Mouse (Mus musculus) neural tube, embryonic 13.5 days (tissue): ENCODE measurements at regions not wholly inside any gene's neighbourhood (a gene's known extent, or its start where the extent isn't known, plus 50 kb on each side); places are given as distances from the start of the nearest gene placed in this dataset.

Experiments used
- ATAC-seq: fragments of 200-750 bp; cut with Nextera tagmentation; 2 replicates; pipeline ENCODE4 v1.8.0; 2017; ENCODE audit warnings: low read depth, mild to moderate bottlenecking, moderate TSS enrichment, moderate library complexity
- H3K27ac ChIP-seq: fragments of 300-500 bp; sonication (generic); replicated peaks from 2 replicates; pipeline ENCODE4 v1.5.1; 2015; ENCODE audit warnings: moderate library complexity, mild to moderate bottlenecking, inconsistent platforms
- H3K27me3 ChIP-seq: fragments of 300-500 bp; sonication (generic); 2 replicates; pipeline ENCODE4 v1.6.1; 2015; ENCODE audit warnings: mild to moderate bottlenecking, inconsistent platforms
- H3K36me3 ChIP-seq: fragments of 300-500 bp; sonication (generic); 2 replicates; pipeline ENCODE4 v1.6.1; 2015; ENCODE audit warnings: mild to moderate bottlenecking, inconsistent platforms
- H3K4me1 ChIP-seq: fragments of 300-500 bp; sonication (generic); replicated peaks from 2 replicates; pipeline ENCODE4 v1.6.1; 2015; ENCODE audit warnings: inconsistent platforms
- H3K4me2 ChIP-seq: fragments of 300-500 bp; sonication (generic); 2 replicates; pipeline ENCODE4 v1.6.1; 2015; ENCODE audit warnings: inconsistent platforms, mild to moderate bottlenecking, moderate library complexity
- H3K4me3 ChIP-seq: fragments of 300-500 bp; sonication (generic); 2 replicates; pipeline ENCODE4 v1.5.1; 2015; ENCODE audit warnings: mild to moderate bottlenecking, inconsistent platforms
- H3K9ac ChIP-seq: fragments of 300-500 bp; sonication (generic); 2 replicates; pipeline ENCODE4 v1.6.1; 2015; ENCODE audit warnings: moderate library complexity, mild to moderate bottlenecking, inconsistent platforms
- H3K9me3 ChIP-seq: fragments of 300-500 bp; sonication (generic); 2 replicates; pipeline ENCODE4 v1.6.1; 2016; ENCODE audit warnings: inconsistent platforms
- WGBS: fragments of 180-500 bp; shearing (Covaris S2); methylation state at CpG from one replicate; pipeline ENCODE4 v1.1.7; 2015; 5-methylcytosine and 5-hydroxymethylcytosine counted together

- no peak overlapping the region for H3K9ac ChIP-seq
- H3K27me3 ChIP-seq, result no peaks in the 10 kb centered on the region
- H3K36me3 ChIP-seq, result no peaks in the 10 kb centered on the region
- no peak overlapping the region for H3K4me3 ChIP-seq
- no peak for ATAC-seq
- 89% methylated on average over 21 of the region's 21 CpGs for WGBS
- H3K9me3 ChIP-seq, result no peaks in the 10 kb centered on the region
- H3K27ac ChIP-seq, result no peak overlapping the region
- no peaks in the 10 kb centered on the region for H3K4me1 ChIP-seq
- no peak overlapping the region for H3K4me2 ChIP-seq
Observed at GRCm38 (mm10) chr15:62218346-62219080, 1295.7 kb upstream of the A1bg start.

- Histone ChIP-seq H3K36me3 (no peaks in the 10 kb centered on the region), H3K4me2 (no peak overlapping the region), H3K27me3 (no peaks in the 10 kb centered on the region), H3K27ac (no peak overlapping the region), H3K4me1 (no peaks in the 10 kb centered on the region), H3K9me3 (no peaks in the 10 kb centered on the region), H3K9ac (no peak overlapping the region), H3K4me3 (no peak overlapping the region)
- WGBS, result 49% methylated on average over 8 of the region's 8 CpGs
- no peak for ATAC-seq
Observed at GRCm38 (mm10) chr15:62216688-62217477, 1294.1 kb upstream of the A1bg start.

- no peak overlapping the region for H3K4me2 ChIP-seq
- H3K4me3 ChIP-seq, result no peak overlapping the region
- no peaks in the 10 kb centered on the region for H3K9me3 ChIP-seq
- no peaks in the 10 kb centered on the region for H3K27me3 ChIP-seq
- no peaks in the 10 kb centered on the region for H3K4me1 ChIP-seq
- H3K36me3 ChIP-seq, result no peaks in the 10 kb centered on the region
- 66% methylated on average over 8 of the region's 8 CpGs for WGBS
- H3K27ac ChIP-seq, result no peak overlapping the region
- no peak overlapping the region for H3K9ac ChIP-seq
- no peak for ATAC-seq
Observed at GRCm38 (mm10) chr15:62215616-62216398, 1293.0 kb upstream of the A1bg start.

GRCm38 (mm10) chr15:62214300-62214699 lies 1291.5 kb upstream of the A1bg start:
- Histone ChIP-seq H3K36me3 (no peaks in the 10 kb centered on the region), H3K27ac (no peak overlapping the region), H3K4me1 (no peaks in the 10 kb centered on the region), H3K9ac (no peak overlapping the region), H3K27me3 (no peaks in the 10 kb centered on the region), H3K4me3 (no peak overlapping the region), H3K9me3 (no peaks in the 10 kb centered on the region), H3K4me2 (no peak overlapping the region)
- WGBS, result 98% methylated on average over 4 of the region's 4 CpGs
- ATAC-seq, result no peak

DNA sequence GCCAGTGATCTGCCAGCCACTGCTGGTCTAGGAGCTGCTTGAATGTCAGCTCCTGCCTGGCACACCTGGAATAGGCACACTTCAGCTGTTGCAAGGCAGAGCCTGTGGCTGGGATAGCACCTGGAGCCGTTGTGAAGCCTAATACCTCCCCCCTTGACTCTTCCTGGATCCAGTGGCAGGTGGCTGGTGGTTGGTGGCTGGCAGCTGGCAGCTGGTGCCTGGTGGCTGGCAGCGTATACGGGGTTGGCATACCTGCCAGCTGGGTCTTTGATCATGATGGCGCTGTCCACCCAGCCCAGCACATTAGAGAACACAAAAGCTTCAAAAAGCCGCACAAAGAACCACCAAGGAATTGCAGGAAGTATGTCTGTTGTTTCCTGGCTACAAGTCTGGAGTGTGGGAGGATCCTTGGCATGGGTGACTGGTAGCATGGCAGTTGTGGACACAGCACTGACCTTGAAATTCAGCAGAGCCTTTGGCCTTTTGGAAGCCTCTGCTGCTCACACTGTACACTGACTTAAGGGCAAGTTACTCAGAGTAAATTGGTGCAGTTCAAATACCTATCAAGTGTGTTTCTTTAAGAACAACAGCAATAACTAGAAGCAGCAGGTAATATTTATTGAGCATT lies 1289.6 kb upstream of the A1bg start:
- Histone ChIP-seq H3K27ac (no peak overlapping the region), H3K9ac (no peak overlapping the region), H3K4me2 (no peak overlapping the region), H3K27me3 (no peaks in the 10 kb centered on the region), H3K4me1 (no peaks in the 10 kb centered on the region), H3K4me3 (no peak overlapping the region), H3K9me3 (no peaks in the 10 kb centered on the region), H3K36me3 (no peaks in the 10 kb centered on the region)
- ATAC-seq, result no peak
- WGBS, result 80% methylated on average over 5 of the region's 5 CpGs

GRCm38 (mm10) chr15:62209881-62210481 lies 1287.2 kb upstream of the A1bg start:
- no peaks in the 10 kb centered on the region for H3K9me3 ChIP-seq
- no peak overlapping the region for H3K4me2 ChIP-seq
- no peak overlapping the region for H3K27ac ChIP-seq
- H3K4me3 ChIP-seq, result no peak overlapping the region
- WGBS, result 66% methylated on average over 5 of the region's 5 CpGs
- no peak for ATAC-seq
- H3K4me1 ChIP-seq, result no peaks in the 10 kb centered on the region
- H3K27me3 ChIP-seq, result no peaks in the 10 kb centered on the region
- H3K36me3 ChIP-seq, result no peaks in the 10 kb centered on the region
- no peak overlapping the region for H3K9ac ChIP-seq

DNA sequence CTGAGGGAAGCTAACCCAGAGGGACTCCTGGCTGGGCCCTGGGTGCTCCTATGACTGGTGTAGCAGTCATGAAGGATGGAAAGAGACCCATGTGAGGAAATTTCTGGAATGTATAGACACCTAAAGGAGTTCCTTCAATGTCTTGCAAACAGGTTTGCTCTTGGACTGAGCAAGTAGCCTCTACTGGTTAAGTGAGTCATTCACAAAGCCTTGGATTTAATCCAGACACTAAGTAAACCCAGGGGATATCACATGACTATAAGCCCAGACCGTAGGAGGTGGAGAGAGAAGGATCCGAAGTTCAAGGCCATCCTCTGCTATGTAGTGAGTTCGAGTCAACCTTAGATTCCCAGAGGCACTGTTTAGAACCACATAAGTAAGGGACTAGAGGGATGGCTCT lies 1286.5 kb upstream of the A1bg start:
- no peak overlapping the region for H3K9ac ChIP-seq
- 93% methylated on average over 3 of the region's 3 CpGs for WGBS
- H3K4me2 ChIP-seq, result no peak overlapping the region
- no peak overlapping the region for H3K4me3 ChIP-seq
- ATAC-seq, result no peak
- H3K36me3 ChIP-seq, result no peaks in the 10 kb centered on the region
- H3K27ac ChIP-seq, result no peak overlapping the region
- no peaks in the 10 kb centered on the region for H3K27me3 ChIP-seq
- H3K9me3 ChIP-seq, result no peaks in the 10 kb centered on the region
- no peaks in the 10 kb centered on the region for H3K4me1 ChIP-seq

GRCm38 (mm10) chr15:62206502-62206902 lies 1283.7 kb upstream of the A1bg start:
- Histone ChIP-seq H3K9ac (no peak overlapping the region), H3K27ac (no peak overlapping the region), H3K4me1 (no peaks in the 10 kb centered on the region), H3K4me2 (no peak overlapping the region), H3K4me3 (no peak overlapping the region), H3K36me3 (no peaks in the 10 kb centered on the region), H3K9me3 (peaks cover 4% of the 10 kb centered on the region), H3K27me3 (no peaks in the 10 kb centered on the region)
- no peak for ATAC-seq
- 79% methylated on average over 4 of the region's 4 CpGs for WGBS

DNA sequence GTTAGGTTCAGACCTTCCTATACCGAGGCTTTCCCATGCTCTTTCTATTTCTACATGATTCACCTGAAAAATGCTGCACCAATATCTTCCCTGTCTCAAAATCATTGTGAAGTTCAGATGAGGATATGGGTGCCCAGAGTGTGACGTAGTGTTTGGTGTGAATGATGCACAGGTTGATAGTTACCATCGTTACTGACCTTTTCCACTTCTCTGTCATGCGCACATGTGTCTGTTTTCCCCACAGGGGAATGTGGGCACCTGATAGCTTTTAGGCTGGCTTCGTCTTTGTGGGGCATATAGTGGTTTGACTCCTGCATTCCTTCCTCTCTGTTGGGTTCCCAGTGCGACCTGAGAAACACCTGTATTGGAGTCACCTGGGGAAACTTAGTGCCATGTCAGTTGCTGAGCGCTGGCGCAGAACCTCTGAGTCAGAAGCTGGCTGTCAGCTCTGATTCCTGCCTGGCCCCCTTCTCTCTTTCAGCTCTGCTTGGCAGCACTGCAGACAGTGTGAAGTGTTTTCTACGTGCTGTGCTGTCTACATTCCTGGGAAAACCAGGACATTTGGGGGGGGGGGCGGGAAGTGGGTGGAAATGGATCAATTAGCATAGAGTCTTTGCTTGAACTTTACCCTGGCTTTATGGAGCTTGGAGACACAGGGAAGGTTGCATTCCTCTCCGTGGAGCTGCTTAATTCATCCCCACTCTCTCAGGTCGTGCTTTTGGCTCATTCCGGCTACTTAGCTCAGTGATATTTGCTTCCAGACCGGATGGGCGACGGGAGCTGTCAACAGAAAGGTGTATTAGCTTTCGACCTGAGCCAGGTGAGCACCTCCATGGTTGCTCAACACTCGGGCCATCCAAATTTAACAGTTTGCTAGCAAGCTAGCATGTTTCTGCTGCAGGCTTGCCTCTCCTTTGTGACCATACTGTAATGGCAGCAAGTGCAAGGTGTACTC lies 1281.4 kb upstream of the A1bg start:
- no peak overlapping the region for H3K9ac ChIP-seq
- H3K4me2 ChIP-seq, result no peak overlapping the region
- no peak for ATAC-seq
- H3K27me3 ChIP-seq, result no peaks in the 10 kb centered on the region
- H3K4me1 ChIP-seq, result no peaks in the 10 kb centered on the region
- H3K9me3 ChIP-seq, result peaks cover 4% of the 10 kb centered on the region
- 78% methylated on average over 18 of the region's 18 CpGs for WGBS
- no peak overlapping the region for H3K4me3 ChIP-seq
- no peak overlapping the region for H3K27ac ChIP-seq
- no peaks in the 10 kb centered on the region for H3K36me3 ChIP-seq

GRCm38 (mm10) chr15:62202781-62203375 lies 1280.1 kb upstream of the A1bg start:
- 86% methylated on average over 10 of the region's 10 CpGs for WGBS
- no peak for ATAC-seq
- no peak overlapping the region for H3K4me3 ChIP-seq

More at GRCm38 (mm10) chr15:62202781-62203375, 1280.1 kb upstream of the A1bg start:
- no peaks in the 10 kb centered on the region for H3K4me1 ChIP-seq
- H3K36me3 ChIP-seq, result no peaks in the 10 kb centered on the region
- H3K9ac ChIP-seq, result no peak overlapping the region
- H3K9me3 ChIP-seq, result peaks cover 4% of the 10 kb centered on the region
- no peak overlapping the region for H3K4me2 ChIP-seq
- H3K27ac ChIP-seq, result no peak overlapping the region
- H3K27me3 ChIP-seq, result no peaks in the 10 kb centered on the region
